Mouse (Mus musculus) kidney, embryonic 15.5 days (tissue): ENCODE data around the gene Olfr1058. TPM values are rescaled to one million over a fixed set of nuclear protein-coding genes. Genes with fewer than 3 reads are reported as not detected.
"Not testable (repeated sequence)": the region's sequence is repeated elsewhere in the genome, so short reads cannot be mapped to it uniquely, and the experiment has no call there.

ENCODE experiments used
- ATAC-seq: fragments of 200-750 bp; cut with Nextera tagmentation; replicated peaks from 2 replicates; pipeline ENCODE4 v1.8.0; 2017; ENCODE audit warnings: moderate TSS enrichment; ENCODE audit not compliant: low FRiP score
- H3K27ac ChIP-seq: fragments of 300-500 bp; sonication (generic); 2 replicates; pipeline ENCODE4 v1.5.1; 2015; ENCODE audit warnings: mild to moderate bottlenecking, inconsistent platforms
- H3K27me3 ChIP-seq: fragments of 300-500 bp; sonication (generic); 2 replicates; pipeline ENCODE4 v1.6.1; 2015; ENCODE audit warnings: inconsistent platforms
- H3K36me3 ChIP-seq: fragments of 300-500 bp; sonication (generic); 2 replicates; pipeline ENCODE4 v1.6.1; 2015; ENCODE audit warnings: inconsistent platforms
- H3K4me1 ChIP-seq: fragments of 300-500 bp; sonication (generic); 2 replicates; pipeline ENCODE4 v1.6.1; 2015; ENCODE audit warnings: inconsistent platforms
- H3K4me2 ChIP-seq: fragments of 300-500 bp; sonication (generic); 2 replicates; pipeline ENCODE4 v1.6.1; 2015; ENCODE audit warnings: moderate library complexity, mild to moderate bottlenecking, inconsistent platforms
- H3K4me3 ChIP-seq: fragments of 300-500 bp; sonication (generic); replicated peaks from 2 replicates; pipeline ENCODE4 v1.5.1; 2015; ENCODE audit warnings: mild to moderate bottlenecking, inconsistent platforms
- H3K9ac ChIP-seq: fragments of 300-500 bp; sonication (generic); 2 replicates; pipeline ENCODE4 v1.6.1; 2015; ENCODE audit warnings: mild to moderate bottlenecking, inconsistent platforms
- H3K9me3 ChIP-seq: fragments of 300-500 bp; sonication (generic); replicated peaks from 2 replicates; pipeline ENCODE4 v1.6.1; 2016; ENCODE audit warnings: inconsistent platforms
- WGBS: fragments of 180-500 bp; shearing (Covaris S2); methylation state at CpG from one replicate; pipeline ENCODE4 v1.1.7; 2015; ENCODE audit warnings: mixed read lengths; 5-methylcytosine and 5-hydroxymethylcytosine counted together
- polyA plus RNA-seq: library from polyadenylated mRNA; unstranded; fragments of >200 nt; fragmentation: Nextera tagmentation; extraction: Ambion mirVana; gene quantifications from 2 replicates; pipeline ENCODE4 v1.2.1, GENCODE M21; 2015

Olfr1058 gene
- not detected in 2 replicates for polyA plus RNA-seq

DNA sequence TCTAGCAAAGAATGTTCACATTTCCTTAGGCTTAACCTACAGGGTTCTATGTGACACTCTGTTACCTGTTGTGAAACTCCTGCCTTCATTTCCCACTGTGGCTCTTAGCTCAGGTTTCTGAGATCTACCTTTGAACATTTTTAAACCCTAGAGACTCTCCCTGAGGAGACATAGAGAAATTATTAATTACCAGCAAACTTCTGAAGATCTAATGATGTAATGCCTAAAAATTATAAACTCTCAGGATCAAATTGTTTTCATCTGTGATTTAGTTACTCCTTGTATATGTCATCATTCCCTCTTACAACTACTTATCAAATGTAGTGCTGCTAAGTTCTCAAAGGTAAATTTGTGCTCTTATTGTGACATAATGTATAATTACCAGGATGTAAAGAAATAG is at the start of gene Olfr1058:
Gene Olfr1058, minus strand, starts transcription at position 101 of the 400 bp plus-strand sequence.
- H3K27ac ChIP-seq, H3K27me3 ChIP-seq, H3K36me3 ChIP-seq, H3K9ac ChIP-seq, ATAC-seq, H3K4me3 ChIP-seq, H3K4me2 ChIP-seq, H3K9me3 ChIP-seq, H3K4me1 ChIP-seq: not testable (repeated sequence)

- H3K9ac ChIP-seq, H3K9me3 ChIP-seq, H3K36me3 ChIP-seq, ATAC-seq, H3K27ac ChIP-seq, H3K27me3 ChIP-seq, H3K4me2 ChIP-seq, H3K4me3 ChIP-seq, H3K4me1 ChIP-seq: not testable (repeated sequence)
- WGBS, result 95% methylated on average over 8 of the region's 8 CpGs
Measured at GRCm38 (mm10) chr2:86428511-86428910, 40.1 kb upstream of the Olfr1058 start.

- not testable (repeated sequence) for H3K4me3 ChIP-seq, H3K27me3 ChIP-seq, H3K27ac ChIP-seq, H3K9me3 ChIP-seq, H3K4me1 ChIP-seq, H3K4me2 ChIP-seq, H3K36me3 ChIP-seq, H3K9ac ChIP-seq, ATAC-seq
Measured at GRCm38 (mm10) chr2:86426649-86427048, 38.3 kb upstream of the Olfr1058 start, which contains the start of gene Olfr1062. Olfr1062 (minus strand) TSS chr2:86426749.

DNA sequence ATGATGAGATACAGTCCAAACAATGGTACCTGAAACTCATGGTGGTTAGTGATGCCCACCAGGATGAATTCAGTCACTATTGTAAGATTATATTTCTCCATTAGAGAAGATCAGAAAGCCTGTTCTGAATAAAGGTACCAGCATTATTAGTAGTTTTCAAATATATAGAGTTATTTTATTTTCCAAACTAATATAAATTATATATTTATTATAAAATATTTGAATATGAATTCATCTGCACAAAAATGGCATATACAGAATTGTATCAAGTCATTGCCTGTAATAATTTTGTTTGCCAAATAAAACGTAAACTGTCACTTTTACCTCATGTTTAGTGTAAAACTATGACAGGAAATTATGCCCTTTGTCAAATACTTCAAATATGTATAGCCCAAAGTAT is 25.6 kb upstream of the Olfr1058 start, which contains the start of gene Olfr1061:
Gene Olfr1061, minus strand, starts transcription at position 101 of the 400 bp plus-strand sequence.
- WGBS, result 77% methylated on average over 1 of the region's 1 CpGs
- H3K4me3 ChIP-seq, result no peak within 1 kb of the TSS
- H3K27me3 ChIP-seq, result no peaks in the 10 kb centered on the region
- no peak within 1 kb of the TSS for H3K27ac ChIP-seq
- no peaks in the 10 kb centered on the region for H3K36me3 ChIP-seq
- no peaks in the 10 kb centered on the region for H3K9me3 ChIP-seq
- H3K4me2 ChIP-seq, result no peak within 1 kb of the TSS
- H3K9ac ChIP-seq, result no peak within 1 kb of the TSS
- no peak for ATAC-seq
- H3K4me1 ChIP-seq, result no peaks in the 10 kb centered on the region

GRCm38 (mm10) chr2:86395114-86395513 is 6.8 kb upstream of the Olfr1058 start:
- Histone ChIP-seq H3K4me1 (no peaks in the 10 kb centered on the region), H3K4me2 (no peak overlapping the region), H3K36me3 (no peaks in the 10 kb centered on the region), H3K9me3 (no peaks in the 10 kb centered on the region), H3K9ac (no peak overlapping the region), H3K27me3 (no peaks in the 10 kb centered on the region), H3K27ac (no peak overlapping the region), H3K4me3 (no peak overlapping the region)
- no peak for ATAC-seq
- 89% methylated on average over 2 of the region's 2 CpGs for WGBS

DNA sequence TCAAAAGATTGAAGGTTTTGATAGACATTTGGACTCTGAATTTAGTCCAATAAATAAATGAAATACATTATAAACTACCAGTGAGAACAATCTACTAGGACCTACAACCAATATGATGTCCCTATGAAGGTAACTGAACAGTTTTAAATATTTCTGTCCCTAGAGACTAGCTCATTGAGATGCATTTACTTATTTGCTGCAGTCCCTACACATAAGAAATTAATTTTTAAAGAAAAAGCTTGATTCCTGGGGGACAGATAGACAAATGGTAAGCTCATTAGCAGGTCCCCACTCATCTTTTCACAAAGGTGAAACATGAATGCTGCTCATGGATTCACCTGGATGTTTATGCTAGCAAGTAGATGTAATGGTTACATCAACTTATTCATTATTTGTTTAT is 10.1 kb downstream of the Olfr1058 start, which contains the start of gene Olfr1057:
Gene Olfr1057, minus strand, starts transcription at position 101 of the 400 bp plus-strand sequence.
- no peak for ATAC-seq

GRCm38 (mm10) chr2:86366342-86366741 is 22.0 kb downstream of the Olfr1058 start:
- ATAC-seq, H3K4me3 ChIP-seq, H3K27me3 ChIP-seq, H3K9ac ChIP-seq, H3K36me3 ChIP-seq, H3K9me3 ChIP-seq, H3K4me1 ChIP-seq, H3K27ac ChIP-seq, H3K4me2 ChIP-seq: not testable (repeated sequence)
- WGBS, result 67% methylated on average over 1 of the region's 6 CpGs

More for the DNA sequence above, 10.1 kb downstream of the Olfr1058 start, which contains the start of gene Olfr1057:
- H3K4me3 ChIP-seq, result no peak within 1 kb of the TSS
- H3K27ac ChIP-seq, result no peak within 1 kb of the TSS
- H3K27me3 ChIP-seq, result no peaks in the 10 kb centered on the region
- no peaks in the 10 kb centered on the region for H3K4me1 ChIP-seq
- no peak within 1 kb of the TSS for H3K4me2 ChIP-seq
- no peaks in the 10 kb centered on the region for H3K9me3 ChIP-seq
- H3K9ac ChIP-seq, result no peak within 1 kb of the TSS
- no peaks in the 10 kb centered on the region for H3K36me3 ChIP-seq

DNA sequence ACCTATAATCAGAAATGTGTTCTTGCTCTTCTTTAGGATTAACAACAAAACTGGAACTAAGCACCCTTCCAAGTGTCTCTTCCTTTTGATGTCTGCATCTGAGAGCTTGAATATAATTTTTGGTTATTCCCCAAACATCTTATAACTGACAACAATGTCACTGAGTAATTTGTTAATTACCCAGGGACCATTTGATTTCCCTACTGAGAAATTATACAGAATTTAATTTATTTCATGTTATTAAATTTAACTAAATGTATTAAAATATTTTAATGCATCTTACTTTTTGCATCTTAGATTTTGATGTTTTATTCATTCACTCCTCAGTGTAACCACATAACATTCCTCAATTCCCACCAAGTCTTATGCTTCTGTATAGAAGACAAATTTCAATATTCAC is 26.0 kb downstream of the Olfr1058 start, which contains the start of gene Olfr1056:
Gene Olfr1056, minus strand, starts transcription at position 101 of the 400 bp plus-strand sequence.
- Histone ChIP-seq H3K27me3 (no peaks in the 10 kb centered on the region), H3K27ac (no peak within 1 kb of the TSS), H3K9me3 (no peaks in the 10 kb centered on the region), H3K4me3 (no peak within 1 kb of the TSS), H3K9ac (no peak within 1 kb of the TSS), H3K4me2 (no peak within 1 kb of the TSS), H3K36me3 (no peaks in the 10 kb centered on the region), H3K4me1 (no peaks in the 10 kb centered on the region)
- ATAC-seq, result no peak

DNA sequence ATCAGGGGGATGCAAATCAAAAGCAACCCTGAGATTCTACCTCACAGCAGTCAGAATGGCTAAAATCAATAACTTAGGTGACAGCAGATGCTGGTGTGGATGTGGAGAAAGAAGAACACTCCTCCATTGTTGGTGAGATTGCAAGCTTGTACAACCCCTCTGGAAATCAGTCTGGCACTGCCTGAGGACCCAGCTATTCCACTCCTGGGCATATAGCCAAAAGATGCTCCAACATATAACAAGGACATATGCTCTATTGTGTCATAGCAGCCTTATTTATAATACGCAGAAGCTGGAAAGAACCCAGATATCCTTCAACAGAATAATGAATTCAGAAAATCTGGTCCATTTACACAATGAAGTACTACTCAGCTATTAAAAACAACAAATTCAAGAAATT is 36.6 kb downstream of the Olfr1058 start:
- H3K9ac ChIP-seq, H3K4me2 ChIP-seq, H3K27me3 ChIP-seq, H3K4me3 ChIP-seq, H3K9me3 ChIP-seq, ATAC-seq, H3K27ac ChIP-seq, H3K4me1 ChIP-seq, H3K36me3 ChIP-seq: not testable (repeated sequence)
- 93% methylated on average over 1 of the region's 1 CpGs for WGBS

DNA sequence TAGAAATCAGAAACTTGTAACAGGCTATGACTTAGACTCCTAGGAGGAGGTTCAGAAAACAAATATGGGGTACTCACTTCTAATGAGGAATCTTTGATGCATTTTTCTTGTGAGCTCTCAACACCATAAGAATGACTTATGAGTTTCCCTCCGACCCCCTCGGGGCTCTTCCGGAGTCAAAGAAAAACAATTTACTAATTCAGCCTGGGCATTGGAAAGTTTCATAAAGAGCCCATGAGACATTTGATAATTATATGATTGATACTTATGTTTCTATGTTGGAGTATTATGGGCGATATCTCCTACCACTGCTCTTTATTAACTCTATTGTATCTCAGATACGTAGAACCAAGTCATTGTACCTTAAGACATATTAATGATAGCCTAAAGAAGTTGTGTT is 38.2 kb downstream of the Olfr1058 start, which contains the start of gene Olfr1055:
Gene Olfr1055, minus strand, starts transcription at position 101 of the 400 bp plus-strand sequence.
- H3K4me2 ChIP-seq, result no peak within 1 kb of the TSS
- H3K36me3 ChIP-seq, result no peaks in the 10 kb centered on the region
- ATAC-seq, result no peak
- no peaks in the 10 kb centered on the region for H3K9me3 ChIP-seq
- no peak within 1 kb of the TSS for H3K9ac ChIP-seq
- no peak within 1 kb of the TSS for H3K27ac ChIP-seq
- no peak within 1 kb of the TSS for H3K4me3 ChIP-seq
- no peaks in the 10 kb centered on the region for H3K27me3 ChIP-seq
- 83% methylated on average over 5 of the region's 5 CpGs for WGBS
- H3K4me1 ChIP-seq, result no peaks in the 10 kb centered on the region

DNA sequence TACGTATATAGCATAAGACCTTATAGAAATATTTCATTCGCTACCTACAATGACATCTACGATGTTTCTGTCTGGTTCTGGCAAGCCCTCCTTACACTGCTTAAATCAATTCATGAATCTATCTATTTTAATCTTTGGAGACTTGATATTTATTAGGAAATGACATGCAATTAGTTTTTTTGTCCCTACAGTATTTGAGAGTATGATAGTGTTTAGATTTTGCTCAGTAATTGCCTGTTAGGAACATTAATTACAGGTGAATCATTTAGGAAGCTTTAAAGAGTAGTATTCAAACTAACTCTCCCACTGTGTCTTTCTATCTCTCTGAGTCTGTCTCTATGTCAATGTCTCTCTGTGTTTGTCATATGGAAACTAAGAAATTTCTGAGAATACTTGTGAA is 53.0 kb downstream of the Olfr1058 start, which contains the start of gene Olfr1054:
Gene Olfr1054, minus strand, starts transcription at position 101 of the 400 bp plus-strand sequence.
- 81% methylated on average over 3 of the region's 3 CpGs for WGBS

More for the DNA sequence above, 53.0 kb downstream of the Olfr1058 start, which contains the start of gene Olfr1054:
- H3K9ac ChIP-seq, result no peak within 1 kb of the TSS
- H3K9me3 ChIP-seq, result no peaks in the 10 kb centered on the region
- H3K4me2 ChIP-seq, result no peak within 1 kb of the TSS
- H3K4me3 ChIP-seq, result no peak within 1 kb of the TSS
- no peak within 1 kb of the TSS for H3K27ac ChIP-seq
- ATAC-seq, result no peak
- H3K36me3 ChIP-seq, result no peaks in the 10 kb centered on the region
- H3K4me1 ChIP-seq, result no peaks in the 10 kb centered on the region
- H3K27me3 ChIP-seq, result no peaks in the 10 kb centered on the region
